Mouse (Mus musculus): ENCODE results near the gene Ets2.

DNA sequence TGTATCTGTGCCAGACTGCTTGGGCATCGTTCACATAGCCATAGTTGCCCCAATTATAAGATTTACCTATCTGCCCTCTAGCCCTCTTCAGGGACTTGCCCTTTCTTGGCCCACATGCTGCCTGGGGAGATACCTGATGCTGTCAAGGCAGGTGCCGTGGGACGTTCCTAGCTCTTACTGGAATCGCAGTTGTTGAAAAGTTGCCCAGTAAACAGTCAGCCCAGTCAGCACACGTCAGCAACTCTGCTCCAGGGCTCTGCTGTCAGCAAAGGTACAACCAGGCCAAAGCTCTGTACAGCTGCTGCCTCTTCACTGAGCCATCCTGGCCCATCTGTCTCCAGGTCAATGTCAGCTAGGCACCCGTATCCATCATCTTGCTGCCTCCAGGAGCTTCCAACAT lies 61.3 kb downstream of the Ets2 start:
- no peak for TF ChIP-seq CTCF (IDR thresholded peaks at IDR 0.05; ENCODE audit: borderline replicate concordance, insufficient read depth, low read depth, low read length)
- TF ChIP-seq POLR2A (IDR thresholded peaks at IDR 0.05; ENCODE audit: borderline replicate concordance, insufficient read depth, low read length), result no peak
